Mouse (Mus musculus) limb, embryonic 10.5 days (tissue): Measurements from ENCODE around the gene Tnnc2. TPM values are rescaled to one million over a fixed set of nuclear protein-coding genes. Genes with fewer than 3 reads are reported as not detected.
"Not testable (repeated sequence)": the region's sequence is repeated elsewhere in the genome, so short reads cannot be mapped to it uniquely, and the experiment has no call there.

ENCODE experiments used
- DNase-seq: peaks from one replicate; pipeline ENCODE4 v3.0.0-alpha.2; 2017; ENCODE audit warnings: low spot score
- H3K27ac ChIP-seq: fragments of 300-500 bp; sonication (generic); 2 replicates; pipeline ENCODE4 v1.5.1; 2016; ENCODE audit warnings: mild to moderate bottlenecking
- H3K27me3 ChIP-seq: fragments of 300-500 bp; sonication (generic); 2 replicates; pipeline ENCODE4 v1.6.1; 2016; ENCODE audit warnings: low read depth, mild to moderate bottlenecking; ENCODE audit not compliant: poor library complexity, severe bottlenecking
- H3K36me3 ChIP-seq: fragments of 300-500 bp; sonication (generic); 2 replicates; pipeline ENCODE4 v1.6.1; 2016; ENCODE audit warnings: mild to moderate bottlenecking, moderate library complexity
- H3K4me1 ChIP-seq: fragments of 300-500 bp; sonication (generic); 2 replicates; pipeline ENCODE4 v1.6.1; 2016
- H3K4me3 ChIP-seq: fragments of 300-500 bp; sonication (generic); 2 replicates; pipeline ENCODE4 v1.5.1; 2016; ENCODE audit warnings: mild to moderate bottlenecking, moderate library complexity
- H3K9me3 ChIP-seq: fragments of 300-500 bp; sonication (generic); replicated peaks from 2 replicates; pipeline ENCODE4 v1.6.1; 2016; ENCODE audit warnings: mild to moderate bottlenecking
- WGBS: fragments of 180-500 bp; shearing (Covaris S2); methylation state at CpG from one replicate; pipeline ENCODE4 v1.1.7; 2016; 5-methylcytosine and 5-hydroxymethylcytosine counted together
- polyA plus RNA-seq: library from polyadenylated mRNA; unstranded; fragments of >200 nt; fragmentation: Nextera tagmentation; extraction: Ambion mirVana; gene quantifications from 2 replicates; pipeline ENCODE4 v1.2.1, GENCODE M21; 2016

Tnnc2 gene
- polyA plus RNA-seq, 1 experiment from 2014 or later, result 1.3 TPM

GRCm38 (mm10) chr2:164813557-164813956 is 33.8 kb upstream of the Tnnc2 start:
- Histone ChIP-seq H3K9me3 (no peaks in the 10 kb centered on the region), H3K4me3 (no peak overlapping the region), H3K27ac (no peak overlapping the region), H3K27me3 (no peaks in the 10 kb centered on the region), H3K36me3 (peaks cover 15% of the 10 kb centered on the region), H3K4me1 (no peaks in the 10 kb centered on the region)
- WGBS, result 75% methylated on average over 2 of the region's 2 CpGs
- DNase-seq, result no peak

- Histone ChIP-seq H3K27ac (no peak overlapping the region), H3K27me3 (no peaks in the 10 kb centered on the region), H3K9me3 (no peaks in the 10 kb centered on the region), H3K36me3 (peaks cover 27% of the 10 kb centered on the region), H3K4me1 (peaks cover 20% of the 10 kb centered on the region), H3K4me3 (no peak overlapping the region)
- DNase-seq, result no peak
- 85% methylated on average over 7 of the region's 7 CpGs for WGBS
Measured at GRCm38 (mm10) chr2:164806614-164807013, 26.8 kb upstream of the Tnnc2 start.

- Histone ChIP-seq H3K9me3 (no peaks in the 10 kb centered on the region), H3K4me1 (peaks cover 20% of the 10 kb centered on the region), H3K27me3 (no peaks in the 10 kb centered on the region), H3K27ac (peak overlapping the region; percentile 91), H3K36me3 (peaks cover 40% of the 10 kb centered on the region), H3K4me3 (peak overlapping the region; percentile 89)
- DNase-seq, result no peak
- WGBS, result 2% methylated on average over 21 of the region's 21 CpGs
Measured at GRCm38 (mm10) chr2:164805332-164805718, 25.6 kb upstream of the Tnnc2 start.

- WGBS, result under 1% methylated on average over 47 of the region's 47 CpGs
- Histone ChIP-seq H3K4me3 (peak within 1 kb of the TSS; percentile 89), H3K27ac (peak within 1 kb of the TSS; percentile 91), H3K9me3 (no peaks in the 10 kb centered on the region), H3K27me3 (no peaks in the 10 kb centered on the region), H3K4me1 (peaks cover 20% of the 10 kb centered on the region), H3K36me3 (peaks cover 46% of the 10 kb centered on the region)
- peak; percentile 94 for DNase-seq
Measured at GRCm38 (mm10) chr2:164804533-164805331, 25.0 kb upstream of the Tnnc2 start, which contains the start of the genes Acot8 and Zswim3. Acot8 (minus strand) TSS chr2:164804882. Zswim3 (plus strand) TSS chr2:164805098.

GRCm38 (mm10) chr2:164803921-164804313 is 24.1 kb upstream of the Tnnc2 start:
- H3K4me3 ChIP-seq, result peak overlapping the region; percentile 89
- no peaks in the 10 kb centered on the region for H3K9me3 ChIP-seq
- no peak for DNase-seq
- WGBS, result 55% methylated on average over 1 of the region's 1 CpGs
- H3K27me3 ChIP-seq, result no peaks in the 10 kb centered on the region
- peaks cover 20% of the 10 kb centered on the region for H3K4me1 ChIP-seq
- H3K27ac ChIP-seq, result peak overlapping the region; percentile 91; the same call in 1 of the 2 replicates
- H3K36me3 ChIP-seq, result peaks cover 46% of the 10 kb centered on the region

- DNase-seq, result no peak
- Histone ChIP-seq H3K4me3 (peak overlapping the region; percentile 89), H3K36me3 (peaks cover 45% of the 10 kb centered on the region), H3K9me3 (no peaks in the 10 kb centered on the region), H3K27me3 (no peaks in the 10 kb centered on the region), H3K4me1 (peaks cover 20% of the 10 kb centered on the region), H3K27ac (no peak overlapping the region)
- WGBS, result 93% methylated on average over 16 of the region's 16 CpGs
Measured at GRCm38 (mm10) chr2:164803201-164803920, 23.6 kb upstream of the Tnnc2 start.

- no peaks in the 10 kb centered on the region for H3K27me3 ChIP-seq
- peaks cover 17% of the 10 kb centered on the region for H3K4me1 ChIP-seq
- H3K9me3 ChIP-seq, result no peaks in the 10 kb centered on the region
- DNase-seq, result no peak
- H3K4me3 ChIP-seq, result no peak overlapping the region
- 94% methylated on average over 13 of the region's 13 CpGs for WGBS
- peaks cover 72% of the 10 kb centered on the region for H3K36me3 ChIP-seq
- no peak overlapping the region for H3K27ac ChIP-seq
Measured at GRCm38 (mm10) chr2:164800252-164801004, 20.7 kb upstream of the Tnnc2 start.

GRCm38 (mm10) chr2:164798554-164798953 is 18.8 kb upstream of the Tnnc2 start:
- H3K27ac ChIP-seq, H3K9me3 ChIP-seq, H3K4me1 ChIP-seq, DNase-seq, H3K27me3 ChIP-seq, H3K4me3 ChIP-seq: not testable (repeated sequence)
- 81% methylated on average over 6 of the region's 6 CpGs for WGBS
- H3K36me3 ChIP-seq, result peaks cover 85% of the 10 kb centered on the region

GRCm38 (mm10) chr2:164795868-164796267 is 16.1 kb upstream of the Tnnc2 start:
- H3K9me3 ChIP-seq, result no peaks in the 10 kb centered on the region
- no peaks in the 10 kb centered on the region for H3K27me3 ChIP-seq
- no peak overlapping the region for H3K27ac ChIP-seq
- no peak for DNase-seq
- H3K4me1 ChIP-seq, result no peaks in the 10 kb centered on the region
- H3K4me3 ChIP-seq, result no peak overlapping the region
- 89% methylated on average over 4 of the region's 4 CpGs for WGBS
- peaks cover 91% of the 10 kb centered on the region for H3K36me3 ChIP-seq

- no peaks in the 10 kb centered on the region for H3K4me1 ChIP-seq
- no peak overlapping the region for H3K27ac ChIP-seq
- H3K9me3 ChIP-seq, result no peaks in the 10 kb centered on the region
- WGBS, result 44% methylated on average over 5 of the region's 5 CpGs
- H3K36me3 ChIP-seq, result peaks cover 90% of the 10 kb centered on the region
- H3K27me3 ChIP-seq, result no peaks in the 10 kb centered on the region
- H3K4me3 ChIP-seq, result no peak overlapping the region
- peak; percentile 73 for DNase-seq
Measured at GRCm38 (mm10) chr2:164794293-164794692, 14.5 kb upstream of the Tnnc2 start.

- Histone ChIP-seq H3K9me3 (no peaks in the 10 kb centered on the region), H3K27ac (no peak overlapping the region), H3K27me3 (no peaks in the 10 kb centered on the region), H3K4me3 (no peak overlapping the region), H3K36me3 (peaks cover 89% of the 10 kb centered on the region), H3K4me1 (peaks cover under 1% of the 10 kb centered on the region; the same call in 1 of the 2 replicates)
- no peak for DNase-seq
- 94% methylated on average over 2 of the region's 2 CpGs for WGBS
Measured at GRCm38 (mm10) chr2:164793772-164794171, 14.0 kb upstream of the Tnnc2 start.

- DNase-seq, result peak; percentile 57
- 90% methylated on average over 3 of the region's 3 CpGs for WGBS
- Histone ChIP-seq H3K27me3 (no peaks in the 10 kb centered on the region), H3K27ac (no peak overlapping the region), H3K36me3 (peaks cover 88% of the 10 kb centered on the region), H3K4me3 (no peak overlapping the region), H3K4me1 (peaks cover 2% of the 10 kb centered on the region; the same call in 1 of the 2 replicates), H3K9me3 (no peaks in the 10 kb centered on the region)
Measured at GRCm38 (mm10) chr2:164793236-164793635, 13.5 kb upstream of the Tnnc2 start.
